Mouse (Mus musculus) megakaryocyte, embryonic 14.5 days (primary cell): ENCODE results near the gene Sorbs1.

Source experiments
- FLI1 ChIP-seq: IDR thresholded peaks from 2 replicates; pipeline ENCODE4 v1.6.1; 2012; ENCODE audit warnings: low read length, inconsistent platforms, mixed read lengths
- GATA1 ChIP-seq: IDR thresholded peaks from 3 replicates; pipeline ENCODE4 v1.6.1; 2012; ENCODE audit warnings: mixed read lengths, low read length, inconsistent platforms, borderline replicate concordance

DNA sequence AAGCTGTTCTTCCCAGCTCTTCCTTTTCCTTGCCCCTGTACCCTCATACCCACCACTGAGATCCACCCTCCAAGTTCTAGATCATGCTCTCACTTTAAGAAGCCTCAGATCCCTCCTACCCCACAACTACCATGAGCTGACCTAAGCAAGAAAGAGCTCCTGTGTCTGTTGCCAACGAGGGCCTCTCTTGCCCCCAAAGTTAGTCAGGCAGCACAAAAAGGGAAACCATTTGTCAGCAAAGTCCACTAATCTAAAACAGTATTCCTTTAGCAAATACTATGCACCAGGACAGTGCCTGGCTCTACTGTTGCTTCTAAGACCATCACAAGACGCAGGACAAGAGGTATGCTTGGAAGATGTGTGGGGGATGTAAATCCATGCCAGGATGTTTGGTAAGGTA is 106.4 kb downstream of the Sorbs1 start:
- no peak for TF ChIP-seq GATA1
- TF ChIP-seq FLI1, result no peak
